Mouse (Mus musculus) kidney, adult 11 months (tissue): ENCODE results near the gene Dgkd.
"Not testable (repeated sequence)": the region's sequence is repeated elsewhere in the genome, so short reads cannot be mapped to it uniquely, and the experiment has no call there.

Experiments
- DNase-seq: peaks from one replicate; pipeline ENCODE4 v3.0.0; 2022

The Dgkd gene

GRCm38 (mm10) chr1:87852892-87853600, at the start of gene Dgkd:
TSS of gene Dgkd (plus strand) at chr1:87853287.
- DNase-seq = peak; percentile 49

- no peak for DNase-seq
Observed at GRCm38 (mm10) chr1:87803576-87803975, 49.5 kb upstream of the Dgkd start, which contains the start of gene Sag. TSS of gene Sag (plus strand) at chr1:87803680.

- no peak for DNase-seq
Observed at GRCm38 (mm10) chr1:87807751-87808150, 45.3 kb upstream of the Dgkd start.

- no peak for DNase-seq
Observed at GRCm38 (mm10) chr1:87811391-87811790, 41.7 kb upstream of the Dgkd start.

- DNase-seq = no peak
Observed at GRCm38 (mm10) chr1:87812061-87812460, 41.0 kb upstream of the Dgkd start.

GRCm38 (mm10) chr1:87813155-87813554, 39.9 kb upstream of the Dgkd start:
- no peak for DNase-seq

- no peak for DNase-seq
Observed at GRCm38 (mm10) chr1:87813681-87814080, 39.4 kb upstream of the Dgkd start.

GRCm38 (mm10) chr1:87824420-87824995, 28.6 kb upstream of the Dgkd start:
- DNase-seq = no peak

- DNase-seq = no peak
Observed at GRCm38 (mm10) chr1:87825281-87825680, 27.8 kb upstream of the Dgkd start.

GRCm38 (mm10) chr1:87825991-87826390, 27.1 kb upstream of the Dgkd start:
- no peak for DNase-seq

- no peak for DNase-seq
Observed at GRCm38 (mm10) chr1:87826474-87826873, 26.6 kb upstream of the Dgkd start.

- DNase-seq = not testable (repeated sequence)
Observed at GRCm38 (mm10) chr1:87827476-87827875, 25.6 kb upstream of the Dgkd start.

GRCm38 (mm10) chr1:87828185-87828584, 24.9 kb upstream of the Dgkd start:
- no peak for DNase-seq

- DNase-seq = no peak
Observed at GRCm38 (mm10) chr1:87828926-87829580, 24.0 kb upstream of the Dgkd start.

- no peak for DNase-seq
Observed at GRCm38 (mm10) chr1:87829621-87830211, 23.4 kb upstream of the Dgkd start.

- no peak for DNase-seq
Observed at GRCm38 (mm10) chr1:87836453-87836852, 16.6 kb upstream of the Dgkd start.

- no peak for DNase-seq
Observed at GRCm38 (mm10) chr1:87837018-87837417, 16.1 kb upstream of the Dgkd start.

GRCm38 (mm10) chr1:87840411-87841208, 12.5 kb upstream of the Dgkd start:
- no peak for DNase-seq

GRCm38 (mm10) chr1:87846801-87847474, 6.1 kb upstream of the Dgkd start:
- peak; percentile 82 for DNase-seq

GRCm38 (mm10) chr1:87847475-87848168, 5.5 kb upstream of the Dgkd start:
- DNase-seq = no peak

- DNase-seq = no peak
Observed at GRCm38 (mm10) chr1:87848237-87848996, 4.7 kb upstream of the Dgkd start.
